Mouse (Mus musculus): ENCODE data around the gene Apbb2.

GRCm38 (mm10) chr5:66535566-66536236 is 82.9 kb downstream of the Apbb2 start:
- no peak for TF ChIP-seq CTCF (conservative IDR thresholded peaks at IDR 0.05; ENCODE audit: low read length)
- TF ChIP-seq NANOG (IDR thresholded peaks at IDR 0.05; ENCODE audit: borderline replicate concordance, low read length), result no peak
